Mouse (Mus musculus) heart, embryonic 11.5 days (tissue): ENCODE measurements around the gene Vmn2r22. TPM values are rescaled to one million over a fixed set of nuclear protein-coding genes. Genes with fewer than 3 reads are reported as not detected.
"Not testable (repeated sequence)": the region's sequence is repeated elsewhere in the genome, so short reads cannot be mapped to it uniquely, and the experiment has no call there.

Experiments used
- ATAC-seq: fragments of 200-750 bp; cut with Nextera tagmentation; replicated peaks from 2 replicates; pipeline ENCODE4 v1.8.0; 2017; ENCODE audit warnings: moderate library complexity; ENCODE audit not compliant: insufficient number of reproducible peaks, low FRiP score, low TSS enrichment
- H3K27ac ChIP-seq: fragments of 300-500 bp; sonication (generic); 2 replicates; pipeline ENCODE4 v1.5.1; 2014; ENCODE audit warnings: mild to moderate bottlenecking, low read depth, low read length
- H3K27me3 ChIP-seq: fragments of 300-500 bp; sonication (generic); 2 replicates; pipeline ENCODE4 v1.6.1; 2014; ENCODE audit warnings: mild to moderate bottlenecking, low read length, mixed read lengths; ENCODE audit not compliant: control insufficient read depth, insufficient read depth
- H3K36me3 ChIP-seq: fragments of 300-500 bp; sonication (generic); 2 replicates; pipeline ENCODE4 v1.6.1; 2014; ENCODE audit warnings: mild to moderate bottlenecking, low read length, moderate library complexity, mixed read lengths; ENCODE audit not compliant: control insufficient read depth, insufficient read depth
- H3K4me1 ChIP-seq: fragments of 300-500 bp; sonication (generic); 2 replicates; pipeline ENCODE4 v1.6.1; 2014; ENCODE audit warnings: low read length; ENCODE audit not compliant: control insufficient read depth, insufficient read depth
- H3K4me2 ChIP-seq: fragments of 300-500 bp; sonication (generic); 2 replicates; pipeline ENCODE4 v1.6.1; 2014; ENCODE audit warnings: mild to moderate bottlenecking, moderate library complexity
- H3K4me3 ChIP-seq: fragments of 300-500 bp; sonication (generic); 2 replicates; pipeline ENCODE4 v1.5.1; 2014; ENCODE audit warnings: low read depth, low read length
- H3K9ac ChIP-seq: fragments of 300-500 bp; sonication (generic); 2 replicates; pipeline ENCODE4 v1.6.1; 2014; ENCODE audit warnings: mild to moderate bottlenecking, low read depth, low read length, moderate library complexity
- H3K9me3 ChIP-seq: fragments of 300-500 bp; sonication (generic); replicated peaks from 2 replicates; pipeline ENCODE4 v1.6.1; 2016; ENCODE audit warnings: low read length; ENCODE audit not compliant: control insufficient read depth
- WGBS: fragments of 180-500 bp; shearing (Covaris S2); extraction: QIAGEN DNeasy Blood & Tissue Kit; methylation state at CpG from one replicate; pipeline ENCODE4 v1.1.7; 2014; ENCODE audit not compliant: insufficient replicate concordance; 5-methylcytosine and 5-hydroxymethylcytosine counted together
- polyA plus RNA-seq: library from polyadenylated mRNA; unstranded; fragments of >200 nt; fragmentation: Nextera tagmentation; extraction: Ambion mirVana; gene quantifications from 2 replicates; pipeline ENCODE4 v1.2.1, GENCODE M21; 2014

Gene Vmn2r22
- polyA plus RNA-seq, 1 experiment from 2014 or later: not detected

DNA sequence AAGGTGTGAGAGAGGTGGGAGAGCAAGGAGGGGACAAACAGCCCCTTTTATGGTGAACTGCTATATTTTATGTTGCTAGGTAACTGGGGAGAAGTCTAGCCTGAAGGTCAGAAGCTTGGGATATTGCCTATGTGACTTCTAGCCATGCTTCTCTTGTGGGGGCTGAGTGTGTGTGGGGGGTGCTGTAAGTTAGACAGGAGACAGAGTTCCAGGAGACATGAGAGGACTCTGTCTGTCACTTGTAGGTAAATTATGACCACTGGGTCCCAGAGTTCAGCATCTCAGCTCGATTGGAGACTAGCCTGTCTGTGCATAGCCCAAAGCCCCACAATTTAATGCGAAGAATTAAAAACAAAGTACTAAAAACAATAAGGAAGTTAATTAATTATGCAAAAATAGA, 75.8 kb downstream of the Vmn2r22 start:
- not testable (repeated sequence) for H3K36me3 ChIP-seq, H3K27ac ChIP-seq, H3K4me2 ChIP-seq, H3K9me3 ChIP-seq, H3K9ac ChIP-seq, H3K4me1 ChIP-seq, H3K4me3 ChIP-seq, ATAC-seq, H3K27me3 ChIP-seq
- WGBS: no CpG with 5 or more reads among the region's 2 CpGs

Other genes with a start within 250 kb of the Vmn2r22 start
- gene Vmn2r20, start 232.6 kb downstream of the Vmn2r22 start, polyA plus RNA-seq: not detected in 2 replicates
- not detected in 2 replicates for gene Vmn2r21, start 117.3 kb downstream of the Vmn2r22 start, polyA plus RNA-seq
- gene Vmn2r23, start 51.9 kb upstream of the Vmn2r22 start, polyA plus RNA-seq: not detected in 2 replicates
- not detected in 2 replicates for gene Vmn2r24, start 128.2 kb upstream of the Vmn2r22 start, polyA plus RNA-seq
- gene Vmn2r25, start 202.7 kb upstream of the Vmn2r22 start, polyA plus RNA-seq: not detected in 2 replicates